Mouse (Mus musculus): ENCODE data around the gene Eef1akmt3. TPM values are rescaled to one million over a fixed set of nuclear protein-coding genes. Genes with fewer than 3 reads are reported as not detected.

Eef1akmt3 gene
- 0.52 and 0.58 TPM in 2 replicates for polyA plus RNA-seq (2015; fragmentation: Nextera tagmentation; extraction: Ambion mirVana)

GRCm38 (mm10) chr10:127041274-127041766 is at the start of gene Eef1akmt3, which contains the start of gene Mettl1:
Gene Eef1akmt3 (minus strand): TSS chr10:127041513.
Gene Mettl1 (plus strand): TSS chr10:127041414.
- under 1% methylated on average over 28 of the region's 28 CpGs for WGBS
- peak within 1 kb of the TSS; percentile 97 for H3K4me2 ChIP-seq
- H3K27me3 ChIP-seq: no peaks in the 10 kb centered on the region
- peak; percentile 69 for ATAC-seq (ENCODE audit: borderline replicate concordance, extremely low read depth, low FRiP score, low TSS enrichment)
- peak within 1 kb of the TSS; percentile 82 for H3K4me3 ChIP-seq
- peak within 1 kb of the TSS; percentile 62 for H3K9ac ChIP-seq
- H3K27ac ChIP-seq: peak within 1 kb of the TSS; percentile 81
- H3K9me3 ChIP-seq: no peaks in the 10 kb centered on the region
- H3K4me1 ChIP-seq: peaks cover 13% of the 10 kb centered on the region
- H3K36me3 ChIP-seq: peaks cover 4% of the 10 kb centered on the region; the same call in 1 of the 2 replicates

- Histone ChIP-seq H3K4me3 (peak overlapping the region; percentile 26), H3K4me2 (peak overlapping the region; percentile 58), H3K9me3 (no peaks in the 10 kb centered on the region), H3K9ac (no peak overlapping the region), H3K27ac (no peak overlapping the region), H3K36me3 (no peaks in the 10 kb centered on the region), H3K4me1 (peaks cover 48% of the 10 kb centered on the region), H3K27me3 (peaks cover 59% of the 10 kb centered on the region)
- 9% methylated on average over 57 of the region's 57 CpGs for WGBS
- no peak for ATAC-seq (ENCODE audit: borderline replicate concordance, extremely low read depth, low FRiP score, low TSS enrichment)
Measured at GRCm38 (mm10) chr10:127090560-127091411, 49.5 kb upstream of the Eef1akmt3 start.

GRCm38 (mm10) chr10:127085633-127086032 is 44.3 kb upstream of the Eef1akmt3 start:
- Histone ChIP-seq H3K4me3 (no peak overlapping the region), H3K4me2 (no peak overlapping the region), H3K36me3 (no peaks in the 10 kb centered on the region), H3K9me3 (no peaks in the 10 kb centered on the region), H3K27me3 (peaks cover 81% of the 10 kb centered on the region), H3K4me1 (peaks cover 19% of the 10 kb centered on the region), H3K27ac (no peak overlapping the region), H3K9ac (no peak overlapping the region)
- WGBS: 66% methylated on average over 6 of the region's 6 CpGs
- no peak for ATAC-seq (ENCODE audit: borderline replicate concordance, extremely low read depth, low FRiP score, low TSS enrichment)

- no peak overlapping the region for H3K4me3 ChIP-seq
- H3K27ac ChIP-seq: no peak overlapping the region
- no peak overlapping the region for H3K9ac ChIP-seq
- H3K9me3 ChIP-seq: no peaks in the 10 kb centered on the region
- H3K27me3 ChIP-seq: peaks cover 81% of the 10 kb centered on the region
- H3K4me1 ChIP-seq: peaks cover 22% of the 10 kb centered on the region
- ATAC-seq (ENCODE audit: borderline replicate concordance, extremely low read depth, low FRiP score, low TSS enrichment): no peak
- no peak overlapping the region for H3K4me2 ChIP-seq
- WGBS: 81% methylated on average over 9 of the region's 9 CpGs
- no peaks in the 10 kb centered on the region for H3K36me3 ChIP-seq
Measured at GRCm38 (mm10) chr10:127085052-127085451, 43.7 kb upstream of the Eef1akmt3 start.

DNA sequence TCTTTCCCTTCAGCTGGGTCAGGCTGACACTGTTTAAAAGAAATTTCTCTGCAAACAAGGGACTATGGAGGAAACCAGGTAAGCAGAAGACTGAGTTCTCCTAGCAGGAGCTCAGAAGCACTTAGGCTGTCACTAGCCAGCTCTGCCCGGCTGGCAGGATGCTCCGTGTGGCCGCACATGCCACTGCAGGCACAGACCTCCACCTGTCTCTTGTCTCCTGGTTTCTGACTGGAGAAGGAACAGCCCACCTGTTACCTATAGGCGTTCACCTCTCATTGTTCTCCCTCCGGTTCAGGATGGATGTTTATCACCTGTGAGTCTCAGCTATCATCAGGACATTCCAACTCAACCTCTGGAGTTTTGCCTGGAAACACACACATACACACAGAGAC is 42.6 kb upstream of the Eef1akmt3 start:
- WGBS: 36% methylated on average over 5 of the region's 5 CpGs
- no peak overlapping the region for H3K27ac ChIP-seq
- H3K36me3 ChIP-seq: no peaks in the 10 kb centered on the region
- no peak overlapping the region for H3K9ac ChIP-seq
- ATAC-seq (ENCODE audit: borderline replicate concordance, extremely low read depth, low FRiP score, low TSS enrichment): no peak
- H3K27me3 ChIP-seq: peaks cover 81% of the 10 kb centered on the region
- peaks cover 34% of the 10 kb centered on the region for H3K4me1 ChIP-seq
- no peak overlapping the region for H3K4me2 ChIP-seq
- H3K4me3 ChIP-seq: no peak overlapping the region
- no peaks in the 10 kb centered on the region for H3K9me3 ChIP-seq

GRCm38 (mm10) chr10:127083292-127083914 is 42.1 kb upstream of the Eef1akmt3 start:
- no peaks in the 10 kb centered on the region for H3K36me3 ChIP-seq
- no peak overlapping the region for H3K4me2 ChIP-seq
- no peak overlapping the region for H3K4me3 ChIP-seq
- H3K9ac ChIP-seq: no peak overlapping the region
- H3K9me3 ChIP-seq: no peaks in the 10 kb centered on the region
- H3K4me1 ChIP-seq: peaks cover 39% of the 10 kb centered on the region
- WGBS: 18% methylated on average over 8 of the region's 8 CpGs
- H3K27me3 ChIP-seq: peaks cover 84% of the 10 kb centered on the region
- no peak for ATAC-seq (ENCODE audit: borderline replicate concordance, extremely low read depth, low FRiP score, low TSS enrichment)
- no peak overlapping the region for H3K27ac ChIP-seq

GRCm38 (mm10) chr10:127081996-127082620 is 40.8 kb upstream of the Eef1akmt3 start:
- H3K36me3 ChIP-seq: no peaks in the 10 kb centered on the region
- peaks cover 41% of the 10 kb centered on the region for H3K4me1 ChIP-seq
- peak overlapping the region; percentile 28; the same call in 1 of the 2 replicates for H3K4me3 ChIP-seq
- peak overlapping the region; percentile 56 for H3K4me2 ChIP-seq
- H3K9me3 ChIP-seq: no peaks in the 10 kb centered on the region
- H3K27ac ChIP-seq: no peak overlapping the region
- ATAC-seq (ENCODE audit: borderline replicate concordance, extremely low read depth, low FRiP score, low TSS enrichment): no peak
- H3K27me3 ChIP-seq: peaks cover 88% of the 10 kb centered on the region
- no peak overlapping the region for H3K9ac ChIP-seq
- WGBS: 34% methylated on average over 8 of the region's 8 CpGs

DNA sequence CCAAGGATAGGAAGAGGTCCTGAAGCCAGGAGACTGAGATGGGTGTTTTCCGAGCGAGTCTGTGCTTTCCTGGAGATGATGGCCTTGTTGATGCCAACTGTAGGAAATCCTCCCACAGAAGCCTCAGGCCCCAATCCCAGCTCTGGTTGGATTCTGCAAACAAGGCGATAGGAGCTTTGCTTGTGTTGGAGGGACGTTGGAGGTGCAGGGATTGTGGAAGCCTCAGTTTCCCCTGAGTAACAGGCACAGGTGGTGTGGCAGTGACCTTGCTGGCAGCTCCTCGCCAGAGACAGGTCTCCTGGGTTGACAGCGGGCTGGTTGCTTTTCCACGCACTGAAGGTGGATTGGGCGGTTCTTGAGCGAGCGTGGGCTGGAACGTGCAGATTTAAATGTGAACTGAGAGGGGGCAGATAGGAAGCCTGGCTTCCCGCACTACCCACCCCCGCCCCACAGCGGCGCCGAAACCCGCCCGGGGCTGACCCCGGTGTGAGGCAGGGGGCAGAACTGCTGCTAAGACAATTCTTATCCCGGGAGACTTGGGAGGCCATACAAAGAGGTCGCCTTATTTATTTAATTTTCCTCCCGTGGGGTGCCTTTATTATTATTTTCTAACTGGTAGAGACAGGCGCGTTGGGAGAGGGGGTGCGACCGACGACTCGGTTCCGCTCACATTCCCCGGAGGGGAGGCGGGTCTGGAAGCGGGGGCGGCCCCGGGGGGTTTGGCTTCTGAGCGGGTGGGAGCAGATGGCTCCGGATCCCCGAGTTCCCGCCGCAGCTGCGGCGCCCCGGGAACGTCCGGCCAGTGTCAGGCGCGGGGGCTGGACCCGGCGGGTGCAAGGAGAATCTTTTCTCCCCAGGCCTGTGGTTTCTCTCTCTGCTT is 39.8 kb upstream of the Eef1akmt3 start:
- no peak overlapping the region for H3K9ac ChIP-seq
- WGBS: 2% methylated on average over 48 of the region's 48 CpGs
- H3K4me3 ChIP-seq: peak overlapping the region; percentile 28

DNA sequence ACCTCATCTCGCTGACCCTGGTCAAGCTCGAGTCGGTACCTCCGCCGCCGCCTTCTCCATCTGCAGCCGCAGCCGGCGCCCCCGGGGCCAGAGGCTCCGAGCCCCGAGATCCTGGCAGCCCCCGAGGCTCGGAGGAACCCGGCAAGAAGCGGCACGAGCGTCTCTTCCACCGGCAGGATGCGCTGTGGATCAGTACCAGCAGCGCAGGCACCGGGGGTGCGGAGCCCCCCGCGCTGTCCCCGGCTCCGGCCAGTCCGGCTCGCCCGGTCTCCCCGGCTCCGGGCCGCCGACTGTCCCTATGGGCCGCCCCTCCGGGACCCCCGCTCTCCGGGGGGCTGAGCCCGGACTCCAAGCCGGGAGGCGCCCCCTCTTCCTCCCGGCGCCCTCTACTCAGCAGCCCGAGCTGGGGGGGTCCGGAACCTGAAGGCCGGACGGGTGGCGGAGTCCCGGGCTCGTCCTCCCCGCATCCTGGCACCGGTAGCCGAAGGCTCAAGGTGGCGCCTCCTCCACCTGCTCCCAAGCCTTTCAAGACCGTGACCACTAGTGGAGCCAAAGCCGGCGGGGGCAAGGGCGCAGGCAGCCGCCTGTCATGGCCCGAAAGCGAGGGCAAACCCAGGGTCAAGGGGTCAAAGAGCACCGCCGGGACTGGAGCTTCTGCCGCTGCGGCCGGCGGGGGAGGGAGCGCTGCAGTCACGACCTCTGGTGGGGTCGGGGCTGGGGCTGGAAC is 38.5 kb upstream of the Eef1akmt3 start:
- no peak overlapping the region for H3K27ac ChIP-seq
- H3K36me3 ChIP-seq: no peaks in the 10 kb centered on the region
- H3K4me3 ChIP-seq: peak overlapping the region; percentile 46
- H3K27me3 ChIP-seq: peaks cover 95% of the 10 kb centered on the region
- H3K9ac ChIP-seq: peak overlapping the region; percentile 24
- 0 out of 2 replicates have a peak, but pooled peaks have one; percentile 3 for ATAC-seq (ENCODE audit: borderline replicate concordance, extremely low read depth, low FRiP score, low TSS enrichment)
- no peaks in the 10 kb centered on the region for H3K9me3 ChIP-seq
- peak overlapping the region; percentile 85 for H3K4me2 ChIP-seq
- H3K4me1 ChIP-seq: peaks cover 41% of the 10 kb centered on the region
- 4% methylated on average over 55 of the region's 70 CpGs for WGBS

More for the DNA sequence above, 39.8 kb upstream of the Eef1akmt3 start:
- H3K9me3 ChIP-seq: no peaks in the 10 kb centered on the region
- peak overlapping the region; percentile 56 for H3K4me2 ChIP-seq
- H3K27ac ChIP-seq: no peak overlapping the region
- peaks cover 94% of the 10 kb centered on the region for H3K27me3 ChIP-seq
- no peak for ATAC-seq (ENCODE audit: borderline replicate concordance, extremely low read depth, low FRiP score, low TSS enrichment)
- peaks cover 41% of the 10 kb centered on the region for H3K4me1 ChIP-seq
- H3K36me3 ChIP-seq: no peaks in the 10 kb centered on the region

GRCm38 (mm10) chr10:127078677-127079575 is 37.6 kb upstream of the Eef1akmt3 start:
- H3K4me3 ChIP-seq: peak overlapping the region; percentile 46
- H3K27ac ChIP-seq: no peak overlapping the region
- ATAC-seq (ENCODE audit: borderline replicate concordance, extremely low read depth, low FRiP score, low TSS enrichment): no peak
- H3K4me2 ChIP-seq: peak overlapping the region; percentile 85
- no peaks in the 10 kb centered on the region for H3K9me3 ChIP-seq
- no peaks in the 10 kb centered on the region for H3K36me3 ChIP-seq
- H3K4me1 ChIP-seq: peaks cover 41% of the 10 kb centered on the region
- WGBS: under 1% methylated on average over 26 of the region's 49 CpGs
- H3K27me3 ChIP-seq: peaks cover 88% of the 10 kb centered on the region
- peak overlapping the region; percentile 24; the same call in 1 of the 2 replicates for H3K9ac ChIP-seq

Data from lung, embryonic 15.5 days (tissue).